Mouse (Mus musculus) common myeloid progenitor, adult 5-6 weeks (primary cell): Measurements from ENCODE around the gene Ggcx. TPM values are rescaled to one million over a fixed set of nuclear protein-coding genes. Genes with fewer than 3 reads are reported as not detected.
A peak's percentile ranks its signal among the peaks of the same experiment; 100 is the strongest.

Experiments used
- ATAC-seq: replicated peaks from 2 replicates; pipeline ENCODE4 v1.8.0; 2016; ENCODE audit warnings: low read depth, mild to moderate bottlenecking, moderate TSS enrichment, inconsistent platforms; ENCODE audit not compliant: poor library complexity, severe bottlenecking
- total RNA-seq: library from RNA; stranded (forward); fragments of 200-1000, 187-1606 nt; gene quantifications from 2 replicates; pipeline ENCODE4 v1.2.3, GENCODE M21; 2017

Ggcx gene
- 6.6 and 12.7 TPM in 2 replicates for total RNA-seq

GRCm38 (mm10) chr6:72414076-72414756 is at the start of gene Ggcx:
Gene Ggcx (plus strand): TSS chr6:72414308.
- ATAC-seq: peak; percentile 93

GRCm38 (mm10) chr6:72364985-72365384 is 49.1 kb upstream of the Ggcx start:
- no peak for ATAC-seq

- ATAC-seq: no peak
These were observed 47.8 kb upstream of the Ggcx start for GRCm38 (mm10) chr6:72366304-72366703.

- ATAC-seq: no peak
These were observed 47.2 kb upstream of the Ggcx start, which contains the start of gene Rnf181 for GRCm38 (mm10) chr6:72366844-72367443. Gene Rnf181 (minus strand): TSS chr6:72366956.

- ATAC-seq: no peak
These were observed 46.6 kb upstream of the Ggcx start for GRCm38 (mm10) chr6:72367460-72367974.

- ATAC-seq: 0 out of 2 replicates have a peak, but pooled peaks have one; percentile 40
These were observed 44.6 kb upstream of the Ggcx start for GRCm38 (mm10) chr6:72369557-72369956.

- ATAC-seq: no peak
These were observed 44.0 kb upstream of the Ggcx start for GRCm38 (mm10) chr6:72370091-72370490.

- ATAC-seq: no peak
These were observed 43.0 kb upstream of the Ggcx start for GRCm38 (mm10) chr6:72371147-72371546.

- ATAC-seq: no peak
These were observed 42.5 kb upstream of the Ggcx start for GRCm38 (mm10) chr6:72371571-72371970.

- no peak for ATAC-seq
These were observed 40.9 kb upstream of the Ggcx start for GRCm38 (mm10) chr6:72373184-72373583.

- ATAC-seq: no peak
These were observed 39.9 kb upstream of the Ggcx start for GRCm38 (mm10) chr6:72374206-72374605.

GRCm38 (mm10) chr6:72374820-72375563 is 39.1 kb upstream of the Ggcx start:
- peak; percentile 64 for ATAC-seq

- no peak for ATAC-seq
These were observed 35.4 kb upstream of the Ggcx start for GRCm38 (mm10) chr6:72378510-72379234.

GRCm38 (mm10) chr6:72379377-72380130 is 34.6 kb upstream of the Ggcx start:
- ATAC-seq: peak; percentile 41

GRCm38 (mm10) chr6:72380131-72380770 is 33.9 kb upstream of the Ggcx start, which contains the start of gene Vamp5:
Gene Vamp5 (minus strand): TSS chr6:72380468.
- ATAC-seq: peak; percentile 70

GRCm38 (mm10) chr6:72382494-72382893 is 31.6 kb upstream of the Ggcx start:
- no peak for ATAC-seq

GRCm38 (mm10) chr6:72383142-72383820 is 30.8 kb upstream of the Ggcx start:
- ATAC-seq: no peak

- ATAC-seq: peak; percentile 52
These were observed 30.2 kb upstream of the Ggcx start for GRCm38 (mm10) chr6:72383952-72384351.
